Mouse (Mus musculus): ENCODE measurements around the gene Alpl.

DNA sequence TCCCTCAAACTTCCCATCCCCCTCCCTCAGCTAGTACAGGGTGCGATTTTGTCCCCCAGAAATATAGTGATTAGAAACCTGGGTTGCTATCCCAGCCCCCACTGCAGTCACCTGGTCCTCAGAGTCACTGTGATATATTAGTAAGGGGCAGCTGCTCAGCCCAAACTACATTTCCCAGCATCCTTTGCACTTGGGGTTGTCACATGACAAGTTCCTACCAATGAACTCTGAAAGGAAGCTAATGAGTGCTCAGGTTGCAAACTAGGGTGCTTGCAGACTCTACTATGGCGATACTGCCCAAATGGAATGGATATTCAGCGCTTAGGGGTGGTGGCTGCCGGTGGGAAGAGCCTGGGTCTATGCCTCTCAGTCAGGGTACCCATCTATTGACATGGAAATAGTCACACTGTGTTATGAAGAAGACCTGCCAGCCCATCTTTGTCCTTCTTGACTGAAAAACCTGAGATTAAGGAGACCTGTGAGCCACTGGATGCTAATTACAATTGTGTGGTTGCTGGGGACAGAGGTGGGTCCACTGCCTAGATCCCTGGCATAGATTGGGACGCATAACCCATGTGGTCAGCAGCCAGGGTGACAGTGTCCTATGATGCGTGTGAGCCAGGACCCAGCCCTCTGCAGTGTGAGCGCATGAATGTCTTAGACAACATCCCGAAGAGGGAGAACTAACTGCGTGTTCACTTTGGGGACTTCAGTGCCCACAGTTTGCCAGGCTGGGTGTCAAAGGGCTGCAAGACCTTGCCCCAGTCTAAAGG lies 56.8 kb downstream of the Alpl start:
- no peak for TF ChIP-seq POLR2A (IDR thresholded peaks at IDR 0.05; ENCODE audit: borderline replicate concordance, extremely low read depth, insufficient read depth, insufficient read length, poor library complexity, severe bottlenecking)
- TF ChIP-seq CTCF (IDR thresholded peaks at IDR 0.05; ENCODE audit: borderline replicate concordance, extremely low read depth, insufficient read depth, insufficient read length): no peak
